Mouse (Mus musculus) right cerebral cortex, postnatal 14 days (tissue): ENCODE results near the gene Hnmt.
"Not testable (repeated sequence)": the region's sequence is repeated elsewhere in the genome, so short reads cannot be mapped to it uniquely, and the experiment has no call there.

ENCODE experiments used
- DNase-seq: peaks from one replicate; pipeline ENCODE4 v3.0.0; 2022

Hnmt gene

GRCm38 (mm10) chr2:24049344-24049990 lies at the start of gene Hnmt:
TSS of gene Hnmt (minus strand) at chr2:24049394.
- DNase-seq = no peak

- DNase-seq = no peak
Observed at GRCm38 (mm10) chr2:24096495-24096894, 47.3 kb upstream of the Hnmt start, which contains the start of gene Tbpl2. TSS of gene Tbpl2 (minus strand) at chr2:24096595.

GRCm38 (mm10) chr2:24090921-24091320 lies 41.7 kb upstream of the Hnmt start:
- no peak for DNase-seq

GRCm38 (mm10) chr2:24050459-24050858 lies 1.3 kb upstream of the Hnmt start:
- DNase-seq = no peak

- peak; percentile 39 for DNase-seq
Observed at GRCm38 (mm10) chr2:24048480-24049097, 605 bp downstream of the Hnmt start.

GRCm38 (mm10) chr2:24047551-24048479 lies 1.4 kb downstream of the Hnmt start:
- DNase-seq = no peak

- no peak for DNase-seq
Observed at GRCm38 (mm10) chr2:24042901-24043300, 6.3 kb downstream of the Hnmt start.

- no peak for DNase-seq
Observed at GRCm38 (mm10) chr2:24040531-24040930, 8.7 kb downstream of the Hnmt start.

- not testable (repeated sequence) for DNase-seq
Observed at GRCm38 (mm10) chr2:24019386-24019785, 29.8 kb downstream of the Hnmt start.

- DNase-seq = no peak
Observed at GRCm38 (mm10) chr2:24018966-24019365, 30.2 kb downstream of the Hnmt start.

GRCm38 (mm10) chr2:24014957-24015356 lies 34.2 kb downstream of the Hnmt start:
- DNase-seq = no peak

GRCm38 (mm10) chr2:23999323-23999722 lies 49.9 kb downstream of the Hnmt start:
- no peak for DNase-seq

- no peak for DNase-seq
Observed at GRCm38 (mm10) chr2:23998836-23999235, 50.4 kb downstream of the Hnmt start.

- no peak for DNase-seq
Observed at GRCm38 (mm10) chr2:23996830-23997229, 52.4 kb downstream of the Hnmt start.

- not testable (repeated sequence) for DNase-seq
Observed at GRCm38 (mm10) chr2:23990034-23990573, 59.1 kb downstream of the Hnmt start.

- DNase-seq = no peak
Observed at GRCm38 (mm10) chr2:23987283-23987682, 61.9 kb downstream of the Hnmt start.

GRCm38 (mm10) chr2:23983343-23983742 lies 65.9 kb downstream of the Hnmt start:
- no peak for DNase-seq

GRCm38 (mm10) chr2:23982860-23983259 lies 66.3 kb downstream of the Hnmt start:
- DNase-seq = no peak

- DNase-seq = not testable (repeated sequence)
Observed at GRCm38 (mm10) chr2:23960659-23961274, 88.4 kb downstream of the Hnmt start.
